In genomic region chr7:121074801-121075400, GRCm38 (mm10) we compare ENCODE assay signal across 11 mouse cellular contexts. TPM values are rescaled to one million over a fixed set of nuclear protein-coding genes. Genes with fewer than 3 reads are reported as not detected.
DNase-seq lines count a peak whose midpoint lies in the region; ATAC-seq and TF ChIP-seq lines count a peak whose summit lies in the region.
"Had no signal": no experiment of that assay in that cellular context is flagged by ENCODE, and none has a peak within 500 bp of the region (broad histone marks: within the 10 kb centered on the region; RNA-seq: fewer than 3 reads in every experiment).

No protein-coding gene starts in this region.

- no peak overlapping the region for H3K4me2 ChIP-seq in lung, embryonic 14.5 days
- no peak overlapping the region for H3K4me2 ChIP-seq in hindbrain, embryonic 12.5 days (replicated peaks)
- H3K4me2 ChIP-seq: midbrain, embryonic 12.5 days had no signal

- 78% methylated on average over 6 of the region's 6 CpGs for WGBS in spleen, adult 2 months
- 76% methylated on average over 6 of the region's 6 CpGs for WGBS in lung, embryonic 14.5 days
- WGBS in hindbrain, embryonic 12.5 days = 94% methylated on average over 6 of the region's 6 CpGs

- no peak for TF ChIP-seq POLR2A in spleen, adult 2 months (IDR thresholded peaks at IDR 0.05; ENCODE audit: low read depth, low read length)

- peak; percentile 74 for ATAC-seq in lung, embryonic 14.5 days (ENCODE audit: insufficient read depth)
- ATAC-seq in hindbrain, embryonic 12.5 days (ENCODE audit: low FRiP score) = no peak
- ATAC-seq: forebrain, embryonic 14.5 days; intestine, embryonic 16.5 days had no signal

- no peaks in the 10 kb centered on the region for H3K4me1 ChIP-seq in spleen, adult 2 months (ENCODE audit: control insufficient read depth, insufficient read depth, insufficient read length)
- no peaks in the 10 kb centered on the region for H3K4me1 ChIP-seq in lung, embryonic 14.5 days (ENCODE audit: insufficient read depth)
- H3K4me1 ChIP-seq in hindbrain, embryonic 12.5 days = 0 out of 2 replicates have a peak, but pooled peaks cover 3% of the 10 kb centered on the region
- H3K4me1 ChIP-seq: midbrain, embryonic 12.5 days had no signal

- H3K36me3 ChIP-seq in spleen, adult 2 months (ENCODE audit: control insufficient read depth, insufficient read depth, low read length) = 0 out of 2 replicates have a peak, but pooled peaks cover 3% of the 10 kb centered on the region
- H3K36me3 ChIP-seq in lung, embryonic 14.5 days (ENCODE audit: insufficient read depth) = peaks cover 56% of the 10 kb centered on the region
- H3K36me3 ChIP-seq in hindbrain, embryonic 12.5 days = peaks cover 50% of the 10 kb centered on the region

- H3K27me3 ChIP-seq in spleen, adult 2 months (ENCODE audit: control insufficient read depth, insufficient read depth, low read length) = no peaks in the 10 kb centered on the region
- H3K27me3 ChIP-seq in lung, embryonic 14.5 days (ENCODE audit: insufficient read depth, low read length) = no peaks in the 10 kb centered on the region
- H3K27me3 ChIP-seq in hindbrain, embryonic 12.5 days = no peaks in the 10 kb centered on the region
- H3K27me3 ChIP-seq: midbrain, embryonic 12.5 days had no signal

- peak overlapping the region; percentile 76 for H3K27ac ChIP-seq in spleen, adult 2 months (ENCODE audit: insufficient read depth, low read length)
- peak overlapping the region; percentile 54; the same call in 1 of the 2 replicates for H3K27ac ChIP-seq in lung, embryonic 14.5 days (ENCODE audit: low read depth)
- no peak overlapping the region for H3K27ac ChIP-seq in hindbrain, embryonic 12.5 days
- H3K27ac ChIP-seq: midbrain, embryonic 12.5 days had no signal

- no peaks in the 10 kb centered on the region for H3K9me3 ChIP-seq in lung, embryonic 14.5 days (ENCODE audit: low read depth, low read length)
- no peaks in the 10 kb centered on the region for H3K9me3 ChIP-seq in hindbrain, embryonic 12.5 days (replicated peaks)
- H3K9me3 ChIP-seq: midbrain, embryonic 12.5 days had no signal

- TF ChIP-seq CTCF in spleen, adult 2 months (IDR thresholded peaks at IDR 0.05; ENCODE audit: extremely low read depth, insufficient read depth, insufficient read length, insufficient replicate concordance) = no peak
- no peak for TF ChIP-seq CTCF in lung, embryonic 14.5 days (IDR thresholded peaks at IDR 0.05; ENCODE audit: low read depth)

- no peak overlapping the region for H3K9ac ChIP-seq in lung, embryonic 14.5 days
- H3K9ac ChIP-seq in hindbrain, embryonic 12.5 days = no peak overlapping the region
- H3K9ac ChIP-seq: midbrain, embryonic 12.5 days had no signal

- H3K4me3 ChIP-seq in spleen, adult 2 months (ENCODE audit: extremely low read depth, insufficient read depth, insufficient read length) = peak overlapping the region; percentile 1; the same call in 1 of the 2 replicates
- H3K4me3 ChIP-seq in lung, embryonic 14.5 days (ENCODE audit: low read depth, low read length) = no peak overlapping the region
- no peak overlapping the region for H3K4me3 ChIP-seq in hindbrain, embryonic 12.5 days
- H3K4me3 ChIP-seq: midbrain, embryonic 12.5 days had no signal

- peak; percentile 25 for DNase-seq in cerebellum, adult 9-11 months
- DNase-seq in cerebellum, adult 11-12 months = no peak
- no peak for DNase-seq in spleen, adult 2 months (ENCODE audit: low read depth in 1 of 2, low spot score in 2 of 2)
- no peak for DNase-seq in spleen, adult 12 weeks (ENCODE audit: low spot score)
- peak; percentile 50 for DNase-seq in lung, embryonic 14.5 days
- no peak for DNase-seq in urinary bladder, postnatal 10 days (ENCODE audit: low spot score)
- DNase-seq in layer of hippocampus, postnatal 25 days (ENCODE audit: extremely low spot score in 1 of 2, low spot score in 1 of 2) = no peak

RNA-seq across cellular contexts. Expression of gene Igsf6, which starts 0.5 kb away (rescaled TPM):
- polyA plus RNA-seq in spleen, adult 2 months (2012; rRNA removed) = 5.5 and 5.7 TPM in 2 replicates
- polyA plus RNA-seq in lung, embryonic 14.5 days (2014; fragmentation: Nextera tagmentation; extraction: Ambion mirVana) = 1.8 and 2.6 TPM in 2 replicates
- under 1 TPM; 0.27 to 0.33 TPM for total RNA-seq in layer of hippocampus, postnatal 25 days (2021)
- polyA plus RNA-seq in hindbrain, embryonic 12.5 days (2016; fragmentation: Nextera tagmentation; extraction: Ambion mirVana) = 0.88 and 1.3 TPM in 2 replicates

RNA-seq across cellular contexts. Expression of gene Otoa, which starts 6.5 kb away (rescaled TPM):
- 0.02 and 0.05 TPM in 2 replicates for polyA plus RNA-seq in spleen, adult 2 months (2012; rRNA removed)
- 0.14 TPM in 2 replicates for polyA plus RNA-seq in lung, embryonic 14.5 days (2014; fragmentation: Nextera tagmentation; extraction: Ambion mirVana)
- total RNA-seq in layer of hippocampus, postnatal 25 days (2021) = 1 to 10 TPM in 1 of 2 experiments, under 1 TPM in 1; 0.47 to 2.4 TPM
- 0.56 and 2.3 TPM in 2 replicates for polyA plus RNA-seq in hindbrain, embryonic 12.5 days (2016; fragmentation: Nextera tagmentation; extraction: Ambion mirVana)

RNA-seq across cellular contexts. Expression of gene Mettl9, which starts 40.7 kb away (rescaled TPM):
- polyA plus RNA-seq in spleen, adult 2 months (2012; rRNA removed) = 8.0 and 15.1 TPM in 2 replicates
- polyA plus RNA-seq in lung, embryonic 14.5 days (2014; fragmentation: Nextera tagmentation; extraction: Ambion mirVana) = 166 and 180 TPM in 2 replicates
- total RNA-seq in layer of hippocampus, postnatal 25 days (2021) = 10 to 100 TPM; 77.1 to 81.2 TPM
- 232 and 238 TPM in 2 replicates for polyA plus RNA-seq in hindbrain, embryonic 12.5 days (2016; fragmentation: Nextera tagmentation; extraction: Ambion mirVana)

Comparison
In these comparisons a context has a peak if more than half of its experiments do, and no peak if none do; other contexts are left out.
1. DNase-seq: peak in cerebellum, adult 9-11 months (single experiment) and lung, embryonic 14.5 days (single experiment); none in cerebellum, adult 11-12 months (single experiment), spleen, adult 2 months (0 of 2), spleen, adult 12 weeks (single experiment), urinary bladder, postnatal 10 days (single experiment) and layer of hippocampus, postnatal 25 days (0 of 2).
2. RNA of gene Mettl9, which starts 40.7 kb away (polyA plus RNA-seq): 232 to 238 TPM in hindbrain, embryonic 12.5 days and 166 to 180 TPM in lung, embryonic 14.5 days; 8.0 to 15.1 TPM in spleen, adult 2 months; every median in the first group is over 10 times any median in the second.